Mouse (Mus musculus) liver, embryonic 13.5 days (tissue): Measurements from ENCODE around the gene Abcc4. TPM values are rescaled to one million over a fixed set of nuclear protein-coding genes. Genes with fewer than 3 reads are reported as not detected.
"Not testable (repeated sequence)": the region's sequence is repeated elsewhere in the genome, so short reads cannot be mapped to it uniquely, and the experiment has no call there.

Source experiments
- ATAC-seq: fragments of 200-750 bp; cut with Nextera tagmentation; 2 replicates; pipeline ENCODE4 v1.8.0; 2017; ENCODE audit warnings: low read depth, mild to moderate bottlenecking, moderate number of reproducible peaks, moderate library complexity
- DNase-seq: peaks from one replicate; pipeline ENCODE4 v3.0.0; 2022
- H3K27ac ChIP-seq: fragments of 300-500 bp; sonication (generic); 2 replicates; pipeline ENCODE4 v1.5.1; 2015; ENCODE audit warnings: moderate library complexity, mild to moderate bottlenecking, inconsistent platforms
- H3K27me3 ChIP-seq: fragments of 300-500 bp; sonication (generic); 2 replicates; pipeline ENCODE4 v1.6.1; 2015; ENCODE audit warnings: mild to moderate bottlenecking, inconsistent platforms
- H3K36me3 ChIP-seq: fragments of 300-500 bp; sonication (generic); 2 replicates; pipeline ENCODE4 v1.6.1; 2015; ENCODE audit warnings: mild to moderate bottlenecking, inconsistent platforms
- H3K4me1 ChIP-seq: fragments of 300-500 bp; sonication (generic); replicated peaks from 2 replicates; pipeline ENCODE4 v1.6.1; 2015; ENCODE audit warnings: inconsistent platforms
- H3K4me2 ChIP-seq: fragments of 300-500 bp; sonication (generic); 2 replicates; pipeline ENCODE4 v1.6.1; 2015; ENCODE audit warnings: inconsistent platforms, mild to moderate bottlenecking, moderate library complexity
- H3K4me3 ChIP-seq: fragments of 300-500 bp; sonication (generic); replicated peaks from 2 replicates; pipeline ENCODE4 v1.5.1; 2015; ENCODE audit warnings: mild to moderate bottlenecking, inconsistent platforms
- H3K9ac ChIP-seq: fragments of 300-500 bp; sonication (generic); 2 replicates; pipeline ENCODE4 v1.6.1; 2015; ENCODE audit warnings: mild to moderate bottlenecking, inconsistent platforms
- H3K9me3 ChIP-seq: fragments of 300-500 bp; sonication (generic); replicated peaks from 2 replicates; pipeline ENCODE4 v1.6.1; 2016; ENCODE audit warnings: inconsistent platforms
- WGBS: fragments of 180-500 bp; shearing (Covaris S2); methylation state at CpG from one replicate; pipeline ENCODE4 v1.1.7; 2015; ENCODE audit not compliant: insufficient replicate concordance; 5-methylcytosine and 5-hydroxymethylcytosine counted together
- polyA plus RNA-seq: library from polyadenylated mRNA; unstranded; fragments of >200 nt; fragmentation: Nextera tagmentation; extraction: Ambion mirVana; gene quantifications from 2 replicates; pipeline ENCODE4 v1.2.1, GENCODE M21; 2015

The Abcc4 gene
- polyA plus RNA-seq, 1 experiment from 2014 or later, result 1.7 TPM

DNA sequence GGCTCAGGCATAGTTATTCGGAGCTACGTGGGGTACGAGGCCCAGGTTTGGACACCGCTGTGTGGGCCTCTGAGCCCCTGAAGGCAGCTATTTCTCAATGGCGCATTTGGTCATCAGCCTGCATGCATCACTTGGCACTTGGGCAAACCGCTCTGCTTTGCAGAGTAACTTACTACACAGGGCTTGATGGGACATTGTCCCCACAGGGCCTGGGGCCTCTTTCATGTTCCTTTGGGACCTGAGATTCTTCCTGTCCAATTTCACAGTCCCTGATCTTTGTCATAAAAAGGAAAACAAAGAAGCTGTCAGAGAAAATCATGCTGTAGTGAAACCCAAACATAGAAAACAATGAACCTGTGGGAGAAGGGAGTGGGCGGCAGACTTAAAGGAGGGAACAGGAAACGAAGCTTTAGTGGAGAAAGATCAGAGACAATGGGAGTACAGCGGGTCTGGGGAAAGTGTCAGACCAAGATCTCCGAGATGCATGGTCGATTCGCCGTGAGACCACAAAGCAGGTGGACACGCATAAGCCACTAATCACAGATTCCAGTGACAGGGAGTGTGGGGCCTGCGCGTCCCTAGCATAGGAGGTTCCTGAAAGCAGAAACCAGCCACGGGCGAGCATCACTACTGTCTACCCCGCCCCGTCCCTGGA is 48.2 kb downstream of the Abcc4 start:
- H3K36me3 ChIP-seq, result no peaks in the 10 kb centered on the region
- peak overlapping the region; percentile 76 for H3K27ac ChIP-seq
- ATAC-seq (no peak), DNase-seq (no peak)
- H3K9me3 ChIP-seq, result no peaks in the 10 kb centered on the region
- H3K9ac ChIP-seq, result no peak overlapping the region; the same call in 1 of the 2 replicates
- no peak overlapping the region for H3K4me3 ChIP-seq
- peaks cover 50% of the 10 kb centered on the region for H3K4me1 ChIP-seq
- peak overlapping the region; percentile 1 for H3K4me2 ChIP-seq
- H3K27me3 ChIP-seq, result no peaks in the 10 kb centered on the region
- 48% methylated on average over 20 of the region's 20 CpGs for WGBS

DNA sequence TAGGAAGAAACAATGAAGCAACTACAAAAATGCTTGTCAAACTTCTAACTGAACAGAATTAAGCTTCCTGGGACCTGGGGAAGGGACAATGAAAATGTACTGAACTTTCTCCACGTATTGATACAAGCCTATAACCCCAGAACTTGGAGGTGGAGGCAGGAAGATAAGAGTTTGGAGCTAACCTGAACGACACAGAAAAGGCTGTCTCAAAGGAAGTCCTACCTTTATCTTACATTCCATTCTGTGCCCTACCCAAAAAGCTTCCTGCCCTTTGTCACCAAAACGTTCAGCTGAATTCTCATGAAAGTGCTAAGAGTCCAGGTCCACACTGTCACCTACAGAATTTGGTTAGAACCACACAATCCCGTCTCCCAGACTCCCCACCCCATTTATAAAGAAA is 48.8 kb downstream of the Abcc4 start:
- no peaks in the 10 kb centered on the region for H3K36me3 ChIP-seq
- peaks cover 48% of the 10 kb centered on the region for H3K4me1 ChIP-seq
- H3K4me2 ChIP-seq, result peak overlapping the region; percentile 1
- ATAC-seq (peak; percentile 81), DNase-seq (no peak)
- WGBS, result 12% methylated on average over 4 of the region's 4 CpGs
- H3K4me3 ChIP-seq, result no peak overlapping the region
- no peaks in the 10 kb centered on the region for H3K27me3 ChIP-seq
- H3K9me3 ChIP-seq, result no peaks in the 10 kb centered on the region
- H3K27ac ChIP-seq, result peak overlapping the region; percentile 76
- H3K9ac ChIP-seq, result no peak overlapping the region; the same call in 1 of the 2 replicates

DNA sequence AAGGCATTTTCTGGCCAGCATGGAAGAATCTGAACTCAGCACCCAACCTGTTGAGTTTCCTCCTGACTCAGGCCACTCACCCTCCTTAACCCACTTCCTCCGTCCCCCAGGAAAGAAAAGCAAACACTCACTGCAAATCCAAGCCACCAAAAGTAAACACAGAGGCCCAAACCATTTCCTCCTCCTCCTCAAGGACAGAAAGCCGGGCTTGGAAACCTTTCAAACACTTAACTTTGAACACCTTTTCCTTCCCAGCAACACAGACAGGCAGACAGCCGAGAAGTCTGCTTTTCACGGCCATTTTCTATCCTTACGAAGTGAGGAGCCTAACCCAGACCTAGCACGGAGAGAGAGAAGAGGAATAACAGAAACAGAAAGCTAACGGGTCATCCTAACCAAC is 50.0 kb downstream of the Abcc4 start:
- ATAC-seq (no peak), DNase-seq (no peak)
- WGBS, result 67% methylated on average over 7 of the region's 7 CpGs
- Histone ChIP-seq H3K4me3 (no peak overlapping the region), H3K4me2 (no peak overlapping the region), H3K4me1 (peaks cover 48% of the 10 kb centered on the region), H3K36me3 (no peaks in the 10 kb centered on the region), H3K27ac (no peak overlapping the region), H3K9me3 (no peaks in the 10 kb centered on the region), H3K27me3 (no peaks in the 10 kb centered on the region), H3K9ac (0 out of 2 replicates have a peak overlapping the region, but pooled peaks have one; percentile 10)

DNA sequence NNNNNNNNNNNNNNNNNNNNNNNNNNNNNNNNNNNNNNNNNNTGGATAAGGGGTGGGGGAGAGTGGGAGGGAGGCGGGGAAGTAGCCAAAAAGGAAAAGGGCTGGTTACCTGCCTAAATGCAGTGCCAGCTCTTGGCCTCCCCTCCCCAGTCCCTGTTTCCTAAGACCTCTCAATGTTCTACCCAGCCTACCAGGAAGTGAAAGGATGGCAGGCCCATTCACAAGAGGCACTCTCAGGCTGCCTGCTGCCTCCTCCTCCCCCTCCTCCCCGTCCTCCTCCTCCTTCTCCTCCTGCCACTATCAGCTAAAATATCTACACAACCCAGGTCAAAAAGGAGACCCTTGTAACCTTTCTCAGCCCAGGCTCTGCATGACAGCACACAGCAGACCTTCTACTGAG is 51.1 kb downstream of the Abcc4 start:
- 39% methylated on average over 2 of the region's 2 CpGs for WGBS

DNA sequence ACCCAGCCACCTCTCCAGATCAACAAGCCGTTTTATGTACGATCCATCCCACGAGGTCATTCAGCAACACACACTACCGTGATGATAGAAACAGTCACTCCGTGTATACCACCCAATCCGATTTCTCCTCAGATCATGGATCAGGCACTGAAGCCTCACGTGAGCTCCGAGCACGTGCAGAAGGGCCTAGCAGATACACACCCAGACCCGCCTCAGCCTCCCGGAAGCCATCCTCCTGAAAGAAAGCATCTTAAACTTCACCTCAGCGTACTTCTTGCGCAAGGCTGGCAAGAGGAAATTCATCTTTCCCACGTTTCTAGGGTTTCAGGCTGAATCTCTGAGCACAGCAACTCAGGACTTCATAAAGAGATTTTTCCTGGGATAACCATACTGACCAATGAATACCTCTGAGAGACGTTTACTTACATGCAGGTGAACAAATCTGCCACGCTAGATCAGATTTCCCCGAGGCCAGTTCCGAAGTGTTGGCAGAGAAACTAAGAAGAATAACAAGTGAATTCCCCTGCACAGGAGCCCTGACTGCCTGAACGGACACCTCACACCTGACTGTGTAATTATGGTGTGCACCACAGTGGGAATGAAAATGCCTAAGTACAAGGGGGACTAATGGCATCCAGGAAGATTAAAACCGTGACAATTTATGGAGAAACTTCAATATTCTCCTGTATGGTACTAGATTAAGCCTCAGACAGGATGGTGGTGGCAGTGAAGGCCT is 54.1 kb downstream of the Abcc4 start:
- H3K27me3 ChIP-seq, result no peaks in the 10 kb centered on the region
- H3K4me1 ChIP-seq, result peaks cover 26% of the 10 kb centered on the region
- H3K9ac ChIP-seq, result no peak overlapping the region
- 80% methylated on average over 20 of the region's 20 CpGs for WGBS
- DNase-seq, result no peak
- no peak overlapping the region for H3K4me2 ChIP-seq
- no peaks in the 10 kb centered on the region for H3K9me3 ChIP-seq
- no peak overlapping the region for H3K27ac ChIP-seq
- H3K36me3 ChIP-seq, result no peaks in the 10 kb centered on the region
- no peak for ATAC-seq
- H3K4me3 ChIP-seq, result no peak overlapping the region

More for the DNA sequence above, 51.1 kb downstream of the Abcc4 start:
- DNase-seq, result no peak
- H3K4me1 ChIP-seq, result peaks cover 45% of the 10 kb centered on the region
- no peak for ATAC-seq
- H3K27me3 ChIP-seq, result no peaks in the 10 kb centered on the region
- H3K27ac ChIP-seq, result no peak overlapping the region
- no peak overlapping the region for H3K4me2 ChIP-seq
- H3K36me3 ChIP-seq, result no peaks in the 10 kb centered on the region
- H3K4me3 ChIP-seq, result no peak overlapping the region
- no peak overlapping the region for H3K9ac ChIP-seq
- H3K9me3 ChIP-seq, result no peaks in the 10 kb centered on the region

DNA sequence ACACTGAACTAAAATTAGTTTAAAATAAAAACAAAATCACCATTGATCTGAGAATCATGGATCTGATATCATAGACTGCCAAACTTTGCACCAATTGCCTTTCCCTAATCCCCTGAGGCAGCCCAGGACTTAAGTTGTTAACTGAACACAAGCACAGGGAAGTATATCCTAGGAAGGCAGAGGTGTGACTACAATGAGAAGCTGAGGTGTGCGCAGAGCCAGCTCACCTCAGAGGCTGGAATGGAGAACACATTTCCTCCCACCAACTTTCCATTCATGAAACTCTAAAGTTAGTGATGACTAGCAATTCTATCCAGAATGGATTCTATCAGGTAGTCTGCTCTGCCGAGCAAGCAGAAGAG is 56.1 kb downstream of the Abcc4 start:
- Histone ChIP-seq H3K36me3 (no peaks in the 10 kb centered on the region), H3K4me2 (no peak overlapping the region), H3K9ac (no peak overlapping the region), H3K4me3 (no peak overlapping the region), H3K27me3 (no peaks in the 10 kb centered on the region), H3K9me3 (no peaks in the 10 kb centered on the region), H3K4me1 (peaks cover 13% of the 10 kb centered on the region), H3K27ac (peak overlapping the region; percentile 45; the same call in 1 of the 2 replicates)
- peak; percentile 43; the same call in 1 of the 2 replicates for ATAC-seq
- 84% methylated on average over 2 of the region's 2 CpGs for whole genome bisulfite sequencing
- DNase-seq, result no peak

DNA sequence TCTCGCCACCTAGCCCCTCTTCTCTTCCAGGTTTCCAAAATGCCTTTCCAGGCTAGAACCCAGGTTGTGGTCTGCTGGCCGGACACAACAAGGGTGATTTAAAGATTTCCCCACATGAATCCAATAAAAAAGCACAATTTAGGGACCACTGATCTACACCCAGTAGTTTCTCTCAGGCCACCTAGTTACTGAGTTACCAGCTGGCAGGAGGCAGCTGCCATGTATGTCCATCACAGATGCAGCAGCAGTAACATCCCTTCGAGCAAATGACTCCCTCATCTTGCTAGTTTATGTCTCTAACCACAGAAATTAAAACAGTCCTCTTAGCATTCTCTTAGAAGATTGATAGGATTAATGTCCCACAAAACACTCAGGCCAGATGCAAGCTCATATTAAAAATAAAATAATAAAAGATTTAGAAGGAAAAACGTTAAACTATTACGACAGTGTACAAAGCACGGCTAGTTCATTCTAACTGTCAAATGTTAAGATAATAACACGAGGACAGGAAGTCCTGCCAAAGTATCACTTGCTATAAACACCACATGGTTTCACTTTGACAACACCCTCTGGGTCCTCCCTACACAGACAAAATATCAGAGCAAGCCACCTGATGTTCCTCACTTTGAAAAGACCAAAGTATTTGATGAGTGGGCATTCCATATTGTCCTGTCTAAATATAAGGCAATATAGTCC is 56.7 kb downstream of the Abcc4 start:
- Histone ChIP-seq H3K27me3 (no peaks in the 10 kb centered on the region), H3K4me2 (0 out of 2 replicates have a peak overlapping the region, but pooled peaks have one; percentile 30), H3K9me3 (no peaks in the 10 kb centered on the region), H3K36me3 (no peaks in the 10 kb centered on the region), H3K27ac (peak overlapping the region; percentile 18; the same call in 1 of the 2 replicates), H3K4me1 (peaks cover 13% of the 10 kb centered on the region), H3K4me3 (no peak overlapping the region), H3K9ac (peak overlapping the region; percentile 26; the same call in 1 of the 2 replicates)
- DNase-seq (no peak), ATAC-seq (peak; percentile 77)
- WGBS, result 25% methylated on average over 7 of the region's 7 CpGs

DNA sequence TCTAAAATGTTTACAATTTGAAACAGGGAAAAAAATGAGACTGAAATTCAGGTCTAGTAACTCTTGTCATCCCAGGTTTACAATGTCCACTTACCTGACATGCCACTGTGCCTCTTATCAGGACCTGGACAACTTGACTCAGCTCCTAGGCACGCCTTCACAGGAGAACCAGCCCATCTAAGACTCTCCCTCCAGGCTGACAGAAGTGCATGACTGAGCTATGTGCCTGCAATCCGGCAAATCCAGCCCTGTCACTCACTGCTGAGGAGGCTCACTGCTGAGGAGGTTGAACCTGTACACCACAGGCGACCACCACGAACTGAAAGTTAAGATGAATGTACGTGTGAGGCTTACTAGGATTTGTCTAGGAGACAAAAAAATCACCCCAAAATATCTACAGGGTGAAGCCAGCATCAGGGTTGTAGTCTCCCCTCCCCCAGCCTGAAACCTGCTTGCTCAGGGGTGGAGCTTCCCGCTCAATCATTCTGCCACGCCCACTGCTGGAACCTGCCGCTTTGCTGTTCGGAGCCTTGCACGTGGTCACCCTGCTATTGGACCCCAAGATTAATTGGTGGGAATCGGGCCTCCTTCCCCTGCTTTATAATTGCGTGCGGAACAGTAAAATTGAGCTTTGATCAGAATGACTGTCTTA is 63.0 kb downstream of the Abcc4 start:
- not testable (repeated sequence) for H3K36me3 ChIP-seq, H3K9ac ChIP-seq, H3K9me3 ChIP-seq, DNase-seq, H3K27me3 ChIP-seq, H3K4me3 ChIP-seq
- Histone ChIP-seq H3K4me1 (peaks cover 37% of the 10 kb centered on the region), H3K4me2 (peak overlapping the region; percentile 46), H3K27ac (peak overlapping the region; percentile 86)
- WGBS, result 44% methylated on average over 13 of the region's 13 CpGs
- peak; percentile 82 for ATAC-seq

DNA sequence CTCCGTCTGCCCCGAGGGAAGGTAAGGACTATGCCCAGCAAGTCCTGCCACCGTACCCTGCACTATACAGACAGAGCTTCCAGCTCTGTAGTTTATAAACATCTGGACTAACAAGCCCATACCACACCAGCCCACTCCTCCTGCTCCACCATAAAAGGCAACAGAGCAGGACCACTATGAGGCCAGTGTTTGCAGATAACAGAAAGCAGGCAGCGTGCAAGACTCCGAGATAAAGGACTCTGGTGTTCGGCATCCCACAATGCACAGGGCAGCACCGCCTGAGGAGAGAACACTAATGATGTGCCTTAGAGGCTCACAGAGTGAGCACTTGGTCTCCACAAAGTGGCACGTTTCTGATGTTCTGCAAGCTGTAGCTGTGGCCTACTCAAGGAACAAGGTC is 63.9 kb downstream of the Abcc4 start:
- 24% methylated on average over 8 of the region's 8 CpGs for WGBS
- peaks cover 38% of the 10 kb centered on the region for H3K4me1 ChIP-seq
- H3K4me2 ChIP-seq, result peak overlapping the region; percentile 46
- H3K36me3 ChIP-seq, result no peaks in the 10 kb centered on the region
- no peaks in the 10 kb centered on the region for H3K9me3 ChIP-seq
- DNase-seq (peak; percentile 28), ATAC-seq (peak; percentile 93)
- H3K9ac ChIP-seq, result peak overlapping the region; percentile 50
- H3K4me3 ChIP-seq, result no peak overlapping the region
- H3K27ac ChIP-seq, result peak overlapping the region; percentile 86
- H3K27me3 ChIP-seq, result no peaks in the 10 kb centered on the region

DNA sequence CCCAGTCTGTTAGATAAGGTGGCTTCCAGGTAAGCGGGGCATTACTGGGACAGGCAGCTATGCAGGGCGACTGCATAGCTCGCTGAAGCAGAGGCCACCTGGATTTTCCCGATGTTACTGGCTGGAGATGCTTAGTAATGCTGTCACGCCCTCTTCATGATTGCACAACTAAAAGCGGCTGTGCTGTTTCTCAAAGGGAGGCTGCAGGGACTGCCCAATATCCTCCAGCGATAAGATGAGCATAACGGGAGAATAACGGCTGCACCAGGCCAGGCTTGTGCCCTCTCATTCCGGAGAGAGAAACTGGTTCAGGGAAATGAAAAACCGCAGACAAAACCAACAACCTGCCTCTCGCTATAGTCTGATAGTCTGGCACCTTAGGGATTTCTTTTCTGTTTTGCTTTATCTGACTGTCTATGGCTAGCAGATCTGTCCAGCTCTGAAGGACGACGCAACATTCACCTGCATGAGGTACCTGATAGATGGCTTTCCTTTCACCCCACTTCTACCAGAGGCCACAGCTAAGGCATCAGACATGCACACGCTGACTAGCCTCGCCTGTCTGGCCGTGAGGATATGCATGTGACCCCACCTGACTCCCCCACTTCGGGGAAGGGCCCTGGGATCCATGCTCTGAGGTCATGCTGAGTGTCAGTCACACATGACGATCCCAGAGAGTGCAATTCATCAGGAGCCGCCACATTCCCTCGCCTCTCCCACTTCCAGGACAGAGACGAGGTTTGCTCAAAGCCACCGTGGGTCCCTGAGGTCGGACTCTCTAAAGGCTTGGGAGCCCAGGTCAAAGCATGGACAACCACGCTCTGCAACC is 67.4 kb downstream of the Abcc4 start:
- Histone ChIP-seq H3K27ac (no peak overlapping the region), H3K4me3 (no peak overlapping the region), H3K27me3 (no peaks in the 10 kb centered on the region), H3K9me3 (no peaks in the 10 kb centered on the region), H3K4me2 (no peak overlapping the region), H3K36me3 (no peaks in the 10 kb centered on the region), H3K4me1 (peaks cover 52% of the 10 kb centered on the region), H3K9ac (no peak overlapping the region)
- no peak for DNase-seq
- WGBS, result 68% methylated on average over 25 of the region's 25 CpGs
- no peak for ATAC-seq
